Mouse (Mus musculus): Measurements from ENCODE around the gene Ampd3.

Gene Ampd3

DNA sequence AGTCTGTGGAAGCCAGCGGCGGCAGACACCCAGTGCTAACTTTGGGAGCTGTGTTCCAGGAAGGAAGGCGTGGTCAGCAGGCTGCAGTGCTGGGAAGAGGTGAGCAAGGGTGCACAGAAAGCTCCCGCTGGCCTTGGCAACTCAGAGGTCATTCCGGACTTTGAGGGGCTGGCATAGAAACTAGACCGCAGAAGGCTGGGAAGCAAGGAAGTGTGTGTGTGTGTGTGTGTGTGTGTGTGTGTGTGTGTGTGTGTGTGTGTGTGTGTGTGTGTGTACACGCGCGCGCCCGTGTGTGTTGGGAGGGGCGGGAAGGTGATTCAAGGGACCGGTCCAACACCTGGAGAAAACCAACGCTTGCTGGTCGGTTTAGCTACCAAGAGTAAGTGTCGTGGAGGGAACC is at the start of gene Ampd3:
Ampd3 (plus strand) TSS at position 206 of the 400 bp plus-strand sequence.
- peak; percentile 38 to 39 for DNase-seq

DNA sequence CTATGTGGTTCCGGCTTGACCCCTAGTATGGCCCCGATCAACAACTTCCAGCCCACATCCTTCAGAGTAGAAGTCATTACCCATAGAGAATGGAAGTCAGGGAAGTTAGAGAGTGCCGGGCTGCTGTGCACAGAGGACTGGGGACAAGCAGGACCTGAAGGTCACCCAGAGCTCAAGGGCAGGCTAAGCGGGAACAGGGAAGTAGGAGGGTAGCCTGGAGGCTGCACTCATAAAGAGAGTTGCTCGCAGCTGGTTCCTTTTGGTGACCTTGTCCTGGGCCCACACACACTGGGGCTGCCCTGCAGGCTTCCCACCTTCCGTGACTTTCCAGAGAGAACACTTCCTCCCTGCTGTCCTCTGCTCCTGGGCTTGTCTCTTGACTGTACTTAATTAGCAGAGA is 49.5 kb upstream of the Ampd3 start:
- no peak for DNase-seq

DNA sequence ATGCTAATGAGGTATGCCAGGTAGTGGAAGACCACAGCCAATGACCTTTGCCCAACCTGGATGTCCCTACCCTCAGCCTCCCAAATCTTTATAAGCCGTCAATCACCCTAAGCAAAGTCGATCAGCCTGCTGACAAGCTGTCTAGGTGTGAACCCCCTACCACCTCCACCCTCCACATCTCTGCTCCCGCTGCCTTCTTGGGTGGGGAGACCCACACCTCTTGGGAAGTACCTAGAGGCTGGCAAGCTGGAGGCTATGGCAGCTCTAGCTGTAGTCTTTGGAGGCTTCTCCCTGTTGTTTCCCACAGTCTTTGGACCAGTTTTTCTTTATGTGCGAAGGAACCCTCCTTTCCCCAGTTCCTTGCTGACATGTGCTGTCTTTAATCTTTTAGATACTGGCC is 48.1 kb upstream of the Ampd3 start:
- DNase-seq, result no peak

DNA sequence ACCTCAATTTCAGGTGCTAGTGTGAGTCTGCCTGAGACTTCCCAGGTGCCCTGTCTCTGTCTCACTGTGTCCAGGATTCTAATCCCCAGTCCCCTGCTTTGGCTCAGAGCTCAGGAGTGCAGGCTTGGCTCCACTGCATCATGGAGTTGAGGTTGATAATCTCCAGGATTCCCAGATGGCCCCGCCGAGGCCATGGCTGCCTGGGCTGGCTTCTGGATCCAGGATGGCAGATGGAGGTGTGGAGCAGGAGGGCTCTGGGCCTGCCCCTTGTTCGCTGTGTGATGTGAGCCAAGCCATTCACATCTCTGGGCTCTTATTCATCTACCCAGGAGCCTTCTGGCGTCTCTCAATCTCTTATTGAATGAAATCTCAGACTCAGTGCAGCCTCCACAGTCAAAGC is 45.8 kb upstream of the Ampd3 start:
- no peak for DNase-seq

DNA sequence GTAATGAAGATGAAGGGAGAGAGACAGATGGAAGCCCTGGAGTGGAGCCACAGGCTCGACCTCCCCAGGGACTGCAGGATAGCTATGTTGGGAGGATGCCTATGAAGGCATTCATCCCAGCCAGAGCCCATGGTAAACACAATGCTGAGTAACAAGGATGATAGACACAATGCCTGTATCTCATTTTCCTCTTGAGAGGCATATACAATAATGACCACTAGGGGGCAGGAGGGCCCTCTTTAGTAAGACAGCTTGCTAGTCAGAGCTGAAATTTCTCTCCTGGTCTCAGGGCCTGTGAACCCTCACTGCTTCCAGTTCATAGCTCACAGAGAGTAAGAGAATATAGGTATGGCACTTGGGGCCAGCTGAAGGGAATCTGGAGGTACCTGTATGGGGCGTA is 41.0 kb upstream of the Ampd3 start:
- DNase-seq, result peak; percentile 21 to 62

DNA sequence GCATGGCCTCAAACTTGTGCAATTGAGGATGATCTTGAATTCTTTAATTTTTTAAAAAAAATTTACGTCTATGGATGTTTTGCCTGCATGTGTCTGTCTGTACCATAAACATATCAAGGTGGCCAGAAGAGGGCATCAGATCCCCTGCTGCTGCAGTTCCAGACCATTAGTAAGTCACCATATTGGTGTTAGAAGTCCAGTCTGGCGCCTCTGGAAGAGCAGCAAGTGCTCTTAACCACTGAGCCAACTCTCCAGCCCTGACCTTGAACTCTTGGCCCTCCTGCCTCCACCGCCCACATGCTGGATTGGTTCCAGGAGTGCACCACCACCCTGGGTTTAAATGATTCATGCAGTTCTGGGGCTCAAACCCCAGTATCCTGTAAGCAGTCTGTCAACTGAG is 39.1 kb upstream of the Ampd3 start:
- DNase-seq, result peak; percentile 23 to 46

DNA sequence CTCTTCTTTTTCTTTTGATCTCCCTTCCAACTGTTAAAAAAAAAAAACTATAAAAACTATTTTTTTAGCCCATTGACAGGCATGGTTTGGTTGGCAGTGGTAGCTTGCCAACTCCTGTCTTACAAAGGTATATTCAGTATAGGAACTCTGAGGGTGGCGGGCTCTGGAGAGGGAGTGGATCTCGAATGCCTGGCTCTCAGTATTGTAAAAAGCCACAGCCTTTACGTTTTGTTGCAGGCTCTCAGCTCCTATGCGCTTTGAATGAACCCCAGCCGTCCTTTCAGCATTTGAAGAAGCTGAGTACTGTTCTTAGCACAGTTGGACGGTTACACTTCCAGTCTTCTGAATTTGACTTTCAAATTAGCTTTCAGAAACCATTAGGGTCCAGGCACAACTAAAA is 38.7 kb upstream of the Ampd3 start:
- no peak for DNase-seq

DNA sequence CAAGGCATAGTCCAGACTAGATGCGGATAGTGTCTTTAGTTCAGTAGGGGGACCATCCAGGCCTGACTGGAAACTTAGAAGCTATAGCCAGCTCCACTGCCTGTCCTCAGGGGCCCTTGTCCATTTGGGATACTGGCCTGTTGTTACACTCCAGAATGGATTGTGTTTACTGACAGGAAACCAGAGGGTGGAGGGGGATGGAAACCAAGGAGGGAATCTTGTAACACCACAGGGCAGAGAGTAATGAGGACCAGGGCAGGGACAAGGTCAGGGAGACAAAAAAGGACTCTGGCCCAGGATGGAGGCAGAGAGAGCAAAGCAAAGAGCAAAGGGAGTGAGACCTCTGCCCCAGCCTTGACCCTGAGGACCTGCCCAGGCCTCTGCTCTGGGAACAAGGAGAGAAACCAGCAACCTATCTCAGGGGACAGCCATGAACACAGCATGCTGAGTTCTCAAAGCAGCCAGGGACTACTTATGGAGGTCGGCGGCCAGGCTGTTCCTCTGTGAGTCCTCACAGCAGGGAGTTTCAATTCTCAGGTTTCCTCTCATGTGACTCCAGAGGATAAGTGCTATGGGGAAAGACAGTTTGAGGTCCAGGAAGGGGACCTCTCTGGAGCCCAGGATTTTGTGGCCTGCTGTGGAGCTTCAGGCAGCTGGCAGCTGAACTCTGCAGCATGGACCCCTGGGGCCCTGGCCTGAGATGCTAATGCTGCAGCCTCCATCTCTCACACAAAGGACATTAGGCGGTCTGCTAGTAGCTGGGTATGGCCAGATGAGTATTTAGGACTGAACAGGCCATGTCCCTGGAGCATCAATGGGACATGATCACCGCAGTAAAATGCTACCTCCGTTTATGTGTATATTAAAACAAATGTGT is 36.7 kb upstream of the Ampd3 start:
- peak in 1 of 2 experiments; percentile 44 for DNase-seq

DNA sequence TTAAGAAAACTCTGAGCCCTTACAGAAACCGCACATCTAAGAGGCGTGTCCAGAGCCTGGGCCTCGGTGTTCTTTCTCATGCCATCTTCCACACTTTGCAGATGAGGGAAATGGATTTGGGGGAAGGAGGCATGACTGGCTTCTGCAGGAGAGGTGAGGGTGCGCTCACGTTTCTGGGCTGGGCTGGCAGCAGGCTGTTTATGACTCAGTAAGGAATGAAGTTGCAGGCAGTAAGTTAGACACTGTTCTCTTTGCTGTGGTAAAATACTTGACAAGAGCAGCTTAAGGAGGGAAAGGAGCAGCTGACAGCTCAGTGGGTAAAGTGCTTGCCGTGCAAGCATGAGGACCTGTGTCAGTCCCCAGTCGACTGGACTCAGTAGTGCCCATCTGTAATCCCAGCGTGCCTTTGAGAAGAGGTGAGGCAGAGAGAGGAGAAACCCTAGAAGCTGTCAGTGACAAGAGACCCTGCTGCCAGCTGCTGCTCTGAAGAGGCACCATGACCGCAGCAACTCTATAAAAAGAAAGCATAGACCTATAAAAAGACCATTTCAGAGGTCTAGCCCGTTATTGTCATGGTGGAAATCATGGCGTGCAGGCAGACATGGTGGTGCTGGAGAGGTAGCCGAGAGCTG is 35.9 kb upstream of the Ampd3 start:
- DNase-seq, result no peak

DNA sequence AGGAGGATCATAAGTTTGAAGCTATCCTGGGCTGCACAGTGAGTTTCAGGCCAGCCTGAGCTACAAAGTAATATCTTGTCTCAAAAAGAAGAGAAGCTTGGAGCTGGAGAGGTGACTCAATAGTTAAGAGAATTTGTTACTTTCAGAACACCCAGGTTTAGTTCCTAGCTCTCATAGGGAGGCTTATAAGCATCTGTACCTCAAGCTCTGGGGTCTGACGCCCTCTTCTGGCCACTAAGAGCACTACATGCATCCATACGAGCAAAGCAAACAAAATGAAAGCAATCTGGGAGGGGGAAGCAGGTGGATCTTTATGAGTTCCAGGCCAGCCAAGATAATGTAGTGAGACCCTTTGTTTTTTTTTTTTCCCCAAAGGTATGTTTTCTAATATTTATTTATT is 31.1 kb upstream of the Ampd3 start:
- no peak for DNase-seq

DNA sequence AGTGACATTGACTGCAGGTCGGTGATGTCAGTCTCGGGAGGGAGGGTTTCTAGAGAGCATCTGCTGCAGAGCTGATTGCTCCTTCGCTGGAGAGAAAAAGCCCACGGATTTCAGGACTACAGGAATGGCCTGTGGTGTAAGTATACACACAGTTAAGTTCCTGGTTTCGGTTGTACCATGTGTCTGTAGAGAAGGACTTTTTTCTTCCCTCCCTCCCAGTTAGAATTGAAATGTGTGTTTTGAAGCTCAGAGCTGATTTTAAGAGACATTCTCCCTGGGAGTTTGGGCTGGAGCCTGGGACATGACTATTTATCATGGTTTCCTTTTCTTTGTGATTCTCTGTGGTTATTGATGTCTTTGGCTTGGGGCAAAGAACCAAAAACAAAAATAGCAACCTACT is 28.2 kb upstream of the Ampd3 start:
- no peak for DNase-seq

DNA sequence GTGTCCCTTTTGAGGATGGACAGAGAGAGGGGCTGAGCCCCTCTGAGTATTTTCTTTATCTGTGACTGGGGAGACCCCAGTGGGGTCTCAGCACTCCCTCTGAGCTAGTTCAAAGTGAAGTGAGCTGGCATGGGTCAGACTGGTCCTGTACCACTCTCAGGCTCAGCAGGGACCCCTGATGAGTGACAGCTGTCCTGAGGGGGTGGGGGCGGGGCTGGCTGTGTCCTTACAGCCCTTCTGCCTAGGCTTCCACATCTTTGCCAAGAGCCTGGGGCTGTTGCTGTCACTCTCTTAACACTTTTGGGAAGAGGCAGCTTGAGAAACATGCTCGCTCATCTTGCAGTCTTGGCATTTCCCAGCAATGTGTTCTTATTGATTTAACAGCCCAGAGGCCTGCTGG is 27.8 kb upstream of the Ampd3 start:
- no peak for DNase-seq

DNA sequence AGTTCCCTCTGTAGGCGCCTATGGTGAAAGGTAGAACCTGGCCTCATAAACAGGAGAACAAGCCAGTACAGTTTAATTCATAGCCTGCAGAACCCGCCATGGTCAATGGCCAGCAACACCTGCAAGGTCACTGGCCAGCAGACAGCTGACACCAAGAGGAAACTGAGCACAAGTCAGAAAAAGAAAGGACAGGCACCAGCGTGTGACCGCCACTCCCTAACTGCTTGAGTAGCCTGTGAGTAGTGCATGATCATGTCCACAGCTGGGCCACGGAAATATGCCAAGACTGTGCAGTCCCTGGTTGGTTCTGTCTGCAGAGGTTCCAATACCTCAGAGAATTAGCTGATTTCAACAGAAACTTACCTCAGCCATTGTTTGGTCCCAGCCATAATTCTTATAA is 26.0 kb upstream of the Ampd3 start:
- DNase-seq, result no peak

DNA sequence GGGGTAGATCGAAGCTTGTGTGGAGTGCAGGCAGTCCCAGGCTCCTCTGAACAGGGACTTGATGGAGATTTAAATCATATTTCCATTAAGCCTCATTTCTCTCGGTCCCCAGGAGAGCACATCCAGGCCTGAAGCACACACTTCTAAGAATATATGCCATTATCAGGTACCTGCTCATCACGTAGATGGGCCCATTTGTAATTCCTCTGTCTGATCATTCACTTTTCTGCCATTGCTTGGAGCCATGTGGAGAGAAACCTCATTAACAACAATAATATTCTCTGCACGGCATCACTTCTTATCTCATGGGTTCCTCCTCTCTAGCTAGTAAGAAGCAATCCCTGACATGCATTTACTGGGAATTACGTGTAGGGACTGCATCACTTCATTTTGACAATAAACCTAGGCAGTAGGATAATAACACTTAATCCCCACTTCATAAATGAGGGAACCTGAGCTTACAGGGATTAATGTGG is 21.9 kb upstream of the Ampd3 start:
- DNase-seq, result no peak

DNA sequence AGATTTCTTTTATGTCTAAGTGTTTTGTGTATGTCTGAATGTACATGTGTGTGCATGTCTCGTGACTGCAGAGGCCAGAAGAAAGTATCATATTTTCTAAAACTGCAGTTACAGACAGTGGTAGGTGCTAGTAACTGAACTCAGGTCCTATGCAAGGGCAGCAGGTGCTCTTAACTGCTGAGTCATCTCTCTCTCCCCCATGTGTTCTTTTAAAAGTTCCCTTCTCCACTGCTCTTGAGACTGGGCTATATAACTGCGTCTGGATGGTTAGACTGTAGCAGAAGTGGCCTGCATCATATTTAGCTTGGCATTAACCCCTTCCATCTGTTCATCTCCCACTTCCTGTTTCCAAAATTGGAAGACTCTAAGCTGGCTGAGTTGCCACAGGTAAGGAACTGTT is 21.2 kb upstream of the Ampd3 start:
- no peak for DNase-seq

DNA sequence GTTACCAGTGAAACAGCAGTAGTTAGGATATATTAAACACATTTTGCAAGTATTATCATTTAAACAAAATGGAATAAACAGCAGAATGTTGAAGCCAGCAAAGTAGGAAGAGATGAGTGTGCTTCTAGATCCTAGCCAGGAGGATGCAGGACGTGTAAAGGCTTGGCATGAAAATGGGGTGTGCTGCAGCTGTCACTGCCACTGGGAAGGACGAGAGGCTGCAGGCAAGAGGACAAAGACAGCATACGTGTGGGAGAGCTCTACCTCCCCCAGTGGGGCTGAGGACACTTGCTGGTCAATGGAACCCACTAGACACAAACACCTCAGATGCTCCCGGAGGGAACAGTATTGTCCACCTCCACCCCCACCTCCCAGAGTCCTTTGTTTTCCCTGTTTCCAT is 17.2 kb upstream of the Ampd3 start:
- no peak for DNase-seq

DNA sequence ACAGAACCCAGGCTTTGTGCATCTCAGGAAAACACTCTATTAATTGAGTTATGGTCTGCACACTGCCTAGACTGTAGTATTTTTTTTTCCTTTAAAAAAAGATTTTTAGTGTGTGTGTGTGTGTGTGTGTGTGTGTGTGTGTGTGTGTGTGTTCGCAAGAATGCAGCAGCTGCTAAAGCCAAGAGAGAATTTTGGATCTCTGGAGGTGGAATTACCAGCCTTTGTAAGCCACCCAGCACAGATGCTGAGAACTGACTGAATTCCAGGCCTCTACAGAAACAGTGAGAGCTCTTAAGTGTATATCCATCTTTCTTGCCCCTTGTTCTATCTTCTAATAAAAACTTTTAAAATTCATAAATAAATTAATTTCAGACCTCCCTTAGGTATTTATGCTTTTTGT is 16.4 kb upstream of the Ampd3 start:
- DNase-seq, result no peak

DNA sequence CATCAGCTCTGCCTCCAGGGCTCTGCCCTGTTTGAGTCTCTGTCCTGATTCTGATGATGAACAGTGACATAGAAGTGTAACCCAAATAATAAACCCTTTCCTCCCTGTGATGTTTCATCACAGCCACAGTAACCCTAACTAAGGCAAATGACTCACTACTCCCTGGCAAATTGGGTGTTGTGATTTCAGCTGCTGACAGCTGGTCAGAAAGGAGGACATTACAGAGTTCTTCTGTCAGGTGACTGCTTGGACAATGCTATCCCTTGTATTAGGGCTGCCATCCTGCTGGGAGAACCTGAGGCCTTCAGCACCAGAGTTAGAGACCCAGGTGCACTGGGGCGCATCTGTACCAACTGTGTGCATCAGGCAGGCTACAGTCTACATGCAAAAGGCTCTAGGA is 14.7 kb upstream of the Ampd3 start:
- DNase-seq, result no peak

DNA sequence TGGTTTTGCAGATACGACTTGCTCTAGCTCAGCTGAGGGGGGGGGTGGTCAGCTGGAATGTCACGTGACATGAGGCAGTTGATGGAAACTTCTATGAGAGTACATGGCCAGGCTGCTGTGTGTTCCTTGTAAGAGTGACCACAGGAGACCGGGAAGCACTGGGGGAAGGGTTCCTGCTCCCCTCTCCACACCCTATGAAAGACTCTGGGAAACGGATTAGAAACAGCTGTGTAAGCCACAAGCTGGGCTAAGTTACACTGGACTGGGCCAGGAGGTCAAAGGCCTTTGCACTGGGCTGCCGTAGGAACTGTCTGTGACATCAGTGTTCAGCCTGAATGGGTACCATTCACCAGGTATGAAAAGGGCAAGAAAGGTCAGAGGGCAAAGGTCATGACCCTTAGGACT is 14.1 kb upstream of the Ampd3 start:
- DNase-seq, result no peak

DNA sequence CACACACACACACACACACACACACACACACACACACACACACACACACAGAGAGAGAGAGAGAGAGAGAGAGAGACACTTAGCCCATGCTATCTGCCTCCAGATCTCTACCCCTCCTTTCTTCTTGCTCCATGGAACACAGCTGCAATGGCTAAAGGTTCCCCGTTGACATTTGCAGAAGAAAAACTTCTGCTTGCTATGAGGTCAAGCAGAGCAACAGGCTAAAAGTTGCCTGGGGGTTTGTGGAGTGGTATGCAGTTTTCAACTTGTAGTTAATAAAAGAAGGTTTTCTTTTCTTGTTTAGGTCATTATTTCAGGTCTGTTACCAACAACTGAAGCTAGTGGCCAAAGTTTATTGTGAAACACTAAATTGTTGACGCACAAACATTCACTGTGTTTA is 11.6 kb upstream of the Ampd3 start:
- DNase-seq, result no peak

DNA sequence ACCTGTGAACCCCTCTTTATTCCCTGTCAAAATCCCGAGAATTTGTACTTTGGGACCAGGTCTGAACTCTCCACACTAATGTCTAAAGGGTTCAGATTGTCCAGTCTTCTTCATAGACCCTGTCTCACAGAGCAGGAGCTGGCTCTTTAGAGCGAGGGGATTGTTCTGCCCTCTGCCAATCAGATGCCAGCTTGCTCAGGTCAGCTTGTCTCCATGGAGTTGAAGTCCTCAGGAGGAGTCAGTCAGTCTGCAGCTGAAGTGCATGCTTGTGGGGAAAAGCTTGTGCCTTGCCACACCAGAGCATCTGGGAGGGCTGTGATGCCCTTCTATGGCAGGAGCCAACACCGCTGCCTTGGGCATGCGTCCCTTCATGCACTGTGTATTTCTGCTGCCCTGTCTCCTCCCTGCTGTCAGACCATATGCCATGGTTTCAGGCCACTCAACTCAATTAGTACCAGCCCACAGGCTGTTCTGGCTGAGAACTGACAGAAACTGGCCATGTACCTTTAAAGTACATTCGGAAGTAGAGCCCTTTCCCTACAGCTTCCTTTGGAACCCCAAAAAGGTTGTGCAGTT is 5.3 kb upstream of the Ampd3 start:
- DNase-seq, result no peak

DNA sequence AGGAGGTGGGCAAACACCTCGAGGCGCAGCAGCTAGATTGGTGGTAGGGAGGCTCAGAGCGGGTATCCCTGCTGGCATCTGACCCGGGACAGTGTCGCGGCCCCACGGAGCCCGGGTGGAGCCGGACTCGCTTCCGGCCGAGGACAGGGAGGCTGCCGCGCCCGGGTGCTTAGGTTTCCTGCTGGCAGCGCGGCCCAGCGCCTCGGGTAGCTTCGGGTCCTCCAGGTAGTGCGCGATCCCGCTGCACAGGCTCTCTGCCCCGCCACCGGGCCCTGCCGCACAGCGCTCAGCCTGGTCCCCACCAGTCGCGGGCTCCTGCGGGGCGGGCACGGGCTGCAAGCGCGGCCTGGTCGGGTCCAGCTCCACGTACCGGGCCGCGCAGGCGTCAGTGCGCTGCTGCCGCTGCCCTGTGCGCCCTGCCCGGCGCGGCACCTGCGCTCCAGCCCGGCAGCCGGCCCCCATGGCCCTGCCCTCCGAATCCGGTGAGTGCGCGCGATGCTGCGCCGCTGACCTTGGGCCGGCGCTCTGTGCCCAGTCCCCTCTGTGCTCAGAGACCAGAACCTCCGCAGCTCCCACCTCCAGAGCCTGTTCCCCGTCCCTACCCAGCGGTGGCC is 552 bp downstream of the Ampd3 start:
- peak; percentile 59 to 70 for DNase-seq

DNA sequence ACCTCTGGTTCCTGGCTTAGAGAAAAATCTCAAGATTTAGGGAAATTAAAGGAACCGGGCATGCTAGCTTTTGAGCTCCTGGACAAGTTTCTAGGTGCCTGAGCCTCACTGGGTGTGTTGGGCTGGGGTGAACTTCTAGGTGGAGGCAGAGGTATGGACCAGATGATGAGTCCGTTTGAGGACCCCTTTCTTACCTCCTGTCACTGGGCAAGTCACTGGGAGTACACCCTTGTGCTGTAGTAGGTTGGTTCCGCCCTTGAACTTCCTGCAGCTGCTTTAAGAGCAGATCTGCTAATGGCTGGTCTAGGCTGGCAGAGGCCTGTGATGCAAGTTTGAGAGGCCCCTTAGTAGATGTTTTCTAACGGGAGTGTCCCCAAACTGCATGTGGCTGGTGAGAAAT is 1.1 kb downstream of the Ampd3 start:
- peak; percentile 55 to 64 for DNase-seq

DNA sequence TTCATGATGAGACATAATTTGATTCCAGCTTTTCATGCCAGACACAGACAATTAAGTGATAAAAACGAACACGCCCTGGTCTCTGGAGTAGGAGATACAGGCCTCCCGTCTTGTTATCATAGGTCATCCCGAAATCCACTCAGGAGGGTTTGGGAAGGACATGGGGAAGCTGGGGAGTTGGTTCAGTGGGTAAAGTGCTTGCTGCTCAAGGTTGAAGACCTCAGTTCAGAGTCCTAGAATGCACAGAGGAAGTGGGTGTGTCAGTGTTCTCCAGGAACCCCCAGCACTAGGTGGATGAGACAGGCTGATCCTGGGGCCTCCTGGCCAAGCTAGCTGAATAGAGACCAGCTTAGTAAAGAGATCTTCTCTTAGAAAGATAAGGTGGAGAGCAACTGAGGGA is 2.9 kb downstream of the Ampd3 start:
- no peak for DNase-seq

All from lung, adult 18-20 months (tissue).